ENCODE assay signal across 22 mouse cellular contexts in the genomic region with DNA sequence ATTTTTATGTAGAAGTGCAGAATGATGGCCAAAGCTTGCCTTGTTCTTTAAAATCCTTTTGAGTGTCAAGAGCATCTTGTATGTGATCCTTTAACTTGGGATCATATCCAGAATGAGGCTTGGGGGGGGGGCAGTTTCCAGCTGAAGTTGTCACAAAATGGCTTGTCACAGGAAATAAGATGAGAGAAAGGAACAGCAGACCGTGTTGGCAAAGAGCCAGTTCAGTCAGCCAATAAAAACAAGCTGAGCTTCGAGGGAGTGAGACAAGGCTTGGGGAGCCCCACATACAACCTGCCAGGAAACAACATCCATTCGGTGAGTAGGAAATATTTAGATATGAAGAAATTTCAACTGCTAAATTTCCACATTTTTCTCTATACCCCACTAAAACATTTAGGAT. TPM values are rescaled to one million over a fixed set of nuclear protein-coding genes. Genes with fewer than 3 reads are reported as not detected.
DNase-seq lines count a peak whose midpoint lies in the region; ATAC-seq and TF ChIP-seq lines count a peak whose summit lies in the region.
"Had no signal": no experiment of that assay in that cellular context is flagged by ENCODE, and none has a peak within 500 bp of the region (broad histone marks: within the 10 kb centered on the region; RNA-seq: fewer than 3 reads in every experiment).

No protein-coding gene starts in this region.

- no peak overlapping the region for H3K4me3 ChIP-seq in kidney, embryonic 16.5 days (ENCODE audit: low read length)
- no peak overlapping the region for H3K4me3 ChIP-seq in MEL (ENCODE audit: control insufficient read depth in 1 of 2, insufficient read depth in 1 of 2, low read depth in 2 of 2, low read length in 2 of 2)
- H3K4me3 ChIP-seq in forebrain, embryonic 16.5 days (replicated peaks; ENCODE audit: low read length): no peak overlapping the region
- H3K4me3 ChIP-seq: neural tube, embryonic 12.5 days had no signal

- no peaks in the 10 kb centered on the region for H3K9me3 ChIP-seq in kidney, embryonic 16.5 days (ENCODE audit: low read length)
- no peaks in the 10 kb centered on the region for H3K9me3 ChIP-seq in MEL (replicated peaks; ENCODE audit: insufficient read depth, low read length)
- H3K9me3 ChIP-seq in forebrain, embryonic 16.5 days (ENCODE audit: control insufficient read depth, low read length): no peaks in the 10 kb centered on the region
- H3K9me3 ChIP-seq: G1E; neural tube, embryonic 12.5 days had no signal

- H3K79me2 ChIP-seq in MEL (ENCODE audit: control insufficient read depth, insufficient read depth, low read length, poor library complexity): no peaks in the 10 kb centered on the region

- H3K9ac ChIP-seq in kidney, embryonic 16.5 days (replicated peaks; ENCODE audit: low read length): no peak overlapping the region
- H3K9ac ChIP-seq in MEL (ENCODE audit: control insufficient read depth, low read depth, low read length, poor library complexity, severe bottlenecking): no peak overlapping the region
- no peak overlapping the region for H3K9ac ChIP-seq in forebrain, embryonic 16.5 days (replicated peaks; ENCODE audit: low read depth, low read length)
- H3K9ac ChIP-seq: neural tube, embryonic 12.5 days had no signal

- peak; percentile 51 for DNase-seq in heart, adult 11 months
- no peak for DNase-seq in heart, adult 8-10 months (ENCODE audit: low spot score)
- peak; percentile 25 for DNase-seq in kidney, postnatal 14 days
- peak; percentile 2 for DNase-seq in MEL (ENCODE audit: low read depth, low spot score)
- DNase-seq in ovary, postnatal 36 days (ENCODE audit: low spot score): no peak
- DNase-seq: adrenal gland, adult 8-10 months; cerebellum, adult 2 months; kidney, adult 18-20 months; liver; lung, adult 2 months; thymus, adult 18-20 months had no signal

- no peak for TF ChIP-seq CTCF in MEL (IDR thresholded peaks at IDR 0.05 in 2 of 3, conservative IDR thresholded peaks at IDR 0.05 in 1 of 3; ENCODE audit: control insufficient read depth in 1 of 3, insufficient read depth in 1 of 3, low read depth in 2 of 3, low read length in 3 of 3, poor library complexity in 1 of 3, severe bottlenecking in 1 of 3)

- TF ChIP-seq RAD21 in MEL (IDR thresholded peaks at IDR 0.05; ENCODE audit: low read depth, low read length): no peak

- H3K36me3 ChIP-seq in kidney, embryonic 16.5 days (ENCODE audit: insufficient read depth, low read length): no peaks in the 10 kb centered on the region
- H3K36me3 ChIP-seq in MEL (ENCODE audit: control insufficient read depth in 1 of 2, insufficient read depth in 2 of 2, low read length in 2 of 2): no peaks in the 10 kb centered on the region
- H3K36me3 ChIP-seq in forebrain, embryonic 16.5 days (ENCODE audit: control insufficient read depth, insufficient read depth): no peaks in the 10 kb centered on the region
- H3K36me3 ChIP-seq: G1E; neural tube, embryonic 12.5 days had no signal

- TF ChIP-seq POLR2A in MEL (IDR thresholded peaks at IDR 0.05; ENCODE audit: control insufficient read depth in 1 of 2, insufficient read depth in 1 of 2, low read depth in 1 of 2, low read length in 2 of 2, poor library complexity in 1 of 2): no peak

- WGBS in kidney, embryonic 16.5 days: 22% methylated on average over 3 of the region's 3 CpGs
- 37% methylated on average over 3 of the region's 3 CpGs for WGBS in forebrain, embryonic 16.5 days

- no peaks in the 10 kb centered on the region for H3K27me3 ChIP-seq in kidney, embryonic 16.5 days (ENCODE audit: insufficient read depth, low read length)
- H3K27me3 ChIP-seq in MEL (ENCODE audit: control insufficient read depth in 1 of 2, insufficient read depth in 2 of 2, low read length in 2 of 2): peaks cover 3 to 5% of the 10 kb centered on the region in 2 experiments; a peak in 3 of 4 replicates
- no peaks in the 10 kb centered on the region for H3K27me3 ChIP-seq in forebrain, embryonic 16.5 days (replicated peaks; ENCODE audit: control insufficient read depth, insufficient read depth, low read length)
- H3K27me3 ChIP-seq: neural tube, embryonic 12.5 days had no signal

- no peak overlapping the region for H3K4me2 ChIP-seq in kidney, embryonic 16.5 days (replicated peaks; ENCODE audit: low read depth, low read length)
- no peak overlapping the region for H3K4me2 ChIP-seq in forebrain, embryonic 16.5 days (ENCODE audit: low read length)
- H3K4me2 ChIP-seq: neural tube, embryonic 12.5 days had no signal

- H3K4me1 ChIP-seq in kidney, embryonic 16.5 days (ENCODE audit: insufficient read depth, low read length): peaks cover 16% of the 10 kb centered on the region
- H3K4me1 ChIP-seq in MEL (ENCODE audit: control insufficient read depth in 1 of 2, insufficient read depth in 2 of 2, low read length in 2 of 2): no peaks in the 10 kb centered on the region
- no peaks in the 10 kb centered on the region for H3K4me1 ChIP-seq in forebrain, embryonic 16.5 days (replicated peaks; ENCODE audit: control insufficient read depth, insufficient read depth, low read length)
- H3K4me1 ChIP-seq: neural tube, embryonic 12.5 days had no signal

- no peak for ATAC-seq in kidney, embryonic 16.5 days (ENCODE audit: low FRiP score, low TSS enrichment)
- ATAC-seq in forebrain, embryonic 16.5 days: peak; percentile 57; the same call in 1 of the 2 replicates
- ATAC-seq: hindbrain, embryonic 16.5 days had no signal

- no peak overlapping the region for H3K27ac ChIP-seq in kidney, embryonic 16.5 days (ENCODE audit: low read length)
- H3K27ac ChIP-seq in MEL (ENCODE audit: control insufficient read depth, low read depth, low read length): no peak overlapping the region
- no peak overlapping the region for H3K27ac ChIP-seq in forebrain, embryonic 16.5 days (ENCODE audit: low read length)
- H3K27ac ChIP-seq: neural tube, embryonic 12.5 days had no signal

- no peak for TF ChIP-seq EP300 in MEL (IDR thresholded peaks at IDR 0.05; ENCODE audit: low read depth in 1 of 2, low read length in 2 of 2)

TF ChIP-seq in MEL, 35 proteins besides CTCF, POLR2A, EP300 and RAD21:
- TF ChIP-seq HCFC1 (IDR thresholded peaks at IDR 0.05; ENCODE audit: low read depth, low read length) (no peak), POLR2AphosphoS5 (IDR thresholded peaks at IDR 0.05; ENCODE audit: borderline replicate concordance, low read depth, low read length) (no peak), ELF1 (IDR thresholded peaks at IDR 0.05; ENCODE audit: low read depth, low read length) (no peak), KAT2A (conservative IDR thresholded peaks at IDR 0.05; ENCODE audit: low read depth, low read length) (no peak)

RNA-seq across cellular contexts. Expression of gene Taar4, which starts 3.1 kb away (rescaled TPM):
- not detected for total RNA-seq in heart, adult 8-10 months (2022)
- not detected in 2 replicates for polyA plus RNA-seq in kidney, embryonic 16.5 days (2015; fragmentation: Nextera tagmentation; extraction: Ambion mirVana)
- not detected in 2 replicates for total RNA-seq in MEL (2012; rRNA removed)
- not detected for polyA plus RNA-seq in MEL (2012; ENCODE audit: insufficient read depth in 1 of 2, insufficient read length in 2 of 2, low read depth in 1 of 2, low replicate concordance in 2 of 2, missing spikeins in 1 of 2)
- polyA plus RNA-seq in forebrain, embryonic 16.5 days (2015; fragmentation: Nextera tagmentation; extraction: Ambion mirVana): not detected in 2 replicates
- total RNA-seq: adrenal gland, adult 8-10 months; G1E; gastrocnemius, adult 18-20 months; granulocyte monocyte progenitor cell, adult 5-6 weeks; layer of hippocampus, adult 8-10 months; left cerebral cortex, adult 8-10 months; megakaryocyte progenitor cell, adult 5-6 weeks had no signal
- polyA plus RNA-seq: cerebellum, adult 2 months; embryonic facial prominence, embryonic 11.5 days; G1E; hindbrain, embryonic 16.5 days; lung, adult 2 months; neural tube, embryonic 12.5 days had no signal

RNA-seq across cellular contexts. Expression of gene Taar5, which starts 7.1 kb away (rescaled TPM):
- total RNA-seq in heart, adult 8-10 months (2022): not detected
- polyA plus RNA-seq in kidney, embryonic 16.5 days (2015; fragmentation: Nextera tagmentation; extraction: Ambion mirVana): 0.26 TPM in 1 of 2 replicates, not detected in the other
- total RNA-seq in MEL (2012; rRNA removed): not detected in 2 replicates
- polyA plus RNA-seq in MEL (2012; ENCODE audit: insufficient read depth in 1 of 2, insufficient read length in 2 of 2, low read depth in 1 of 2, low replicate concordance in 2 of 2, missing spikeins in 1 of 2): not detected
- polyA plus RNA-seq in forebrain, embryonic 16.5 days (2015; fragmentation: Nextera tagmentation; extraction: Ambion mirVana): not detected in 2 replicates
- total RNA-seq: adrenal gland, adult 8-10 months; gastrocnemius, adult 18-20 months; granulocyte monocyte progenitor cell, adult 5-6 weeks; layer of hippocampus, adult 8-10 months; left cerebral cortex, adult 8-10 months; megakaryocyte progenitor cell, adult 5-6 weeks had no signal
- polyA plus RNA-seq: cerebellum, adult 2 months; embryonic facial prominence, embryonic 11.5 days; G1E; lung, adult 2 months; neural tube, embryonic 12.5 days had no signal

RNA-seq across cellular contexts. Expression of gene Taar3, which starts 14.1 kb away (rescaled TPM):
- total RNA-seq in heart, adult 8-10 months (2022): not detected
- polyA plus RNA-seq in kidney, embryonic 16.5 days (2015; fragmentation: Nextera tagmentation; extraction: Ambion mirVana): not detected in 2 replicates
- not detected in 2 replicates for total RNA-seq in MEL (2012; rRNA removed)
- not detected for polyA plus RNA-seq in MEL (2012; ENCODE audit: insufficient read depth in 1 of 2, insufficient read length in 2 of 2, low read depth in 1 of 2, low replicate concordance in 2 of 2, missing spikeins in 1 of 2)
- not detected in 2 replicates for polyA plus RNA-seq in forebrain, embryonic 16.5 days (2015; fragmentation: Nextera tagmentation; extraction: Ambion mirVana)
- total RNA-seq: adrenal gland, adult 8-10 months; gastrocnemius, adult 18-20 months; granulocyte monocyte progenitor cell, adult 5-6 weeks; layer of hippocampus, adult 8-10 months; left cerebral cortex, adult 8-10 months; megakaryocyte progenitor cell, adult 5-6 weeks had no signal
- polyA plus RNA-seq: cerebellum, adult 2 months; embryonic facial prominence, embryonic 11.5 days; G1E; hindbrain, embryonic 16.5 days; lung, adult 2 months; neural tube, embryonic 12.5 days had no signal

RNA-seq across cellular contexts. Expression of gene Taar6, which starts 22.0 kb away (rescaled TPM):
- not detected for total RNA-seq in heart, adult 8-10 months (2022)
- polyA plus RNA-seq in kidney, embryonic 16.5 days (2015; fragmentation: Nextera tagmentation; extraction: Ambion mirVana): not detected in 2 replicates
- not detected in 2 replicates for total RNA-seq in MEL (2012; rRNA removed)
- not detected for polyA plus RNA-seq in MEL (2012; ENCODE audit: insufficient read depth in 1 of 2, insufficient read length in 2 of 2, low read depth in 1 of 2, low replicate concordance in 2 of 2, missing spikeins in 1 of 2)
- polyA plus RNA-seq in forebrain, embryonic 16.5 days (2015; fragmentation: Nextera tagmentation; extraction: Ambion mirVana): not detected in 2 replicates
- total RNA-seq: adrenal gland, adult 8-10 months; G1E; gastrocnemius, adult 18-20 months; granulocyte monocyte progenitor cell, adult 5-6 weeks; layer of hippocampus, adult 8-10 months; left cerebral cortex, adult 8-10 months; megakaryocyte progenitor cell, adult 5-6 weeks had no signal
- polyA plus RNA-seq: cerebellum, adult 2 months; embryonic facial prominence, embryonic 11.5 days; G1E; hindbrain, embryonic 16.5 days; lung, adult 2 months; neural tube, embryonic 12.5 days had no signal

RNA-seq across cellular contexts. Expression of gene Taar2, which starts 25.1 kb away (rescaled TPM):
- not detected for total RNA-seq in heart, adult 8-10 months (2022)
- polyA plus RNA-seq in kidney, embryonic 16.5 days (2015; fragmentation: Nextera tagmentation; extraction: Ambion mirVana): not detected in 2 replicates
- not detected in 2 replicates for total RNA-seq in MEL (2012; rRNA removed)
- polyA plus RNA-seq in MEL (2012; ENCODE audit: insufficient read depth in 1 of 2, insufficient read length in 2 of 2, low read depth in 1 of 2, low replicate concordance in 2 of 2, missing spikeins in 1 of 2): not detected
- polyA plus RNA-seq in forebrain, embryonic 16.5 days (2015; fragmentation: Nextera tagmentation; extraction: Ambion mirVana): not detected in 2 replicates
- total RNA-seq: adrenal gland, adult 8-10 months; G1E; gastrocnemius, adult 18-20 months; granulocyte monocyte progenitor cell, adult 5-6 weeks; layer of hippocampus, adult 8-10 months; left cerebral cortex, adult 8-10 months; megakaryocyte progenitor cell, adult 5-6 weeks had no signal
- polyA plus RNA-seq: cerebellum, adult 2 months; embryonic facial prominence, embryonic 11.5 days; G1E; hindbrain, embryonic 16.5 days; neural tube, embryonic 12.5 days had no signal

Comparison
In these comparisons a context has a peak if more than half of its experiments do, and no peak if none do; other contexts are left out.
1. DNase-seq: peak in heart, adult 11 months (single experiment), kidney, postnatal 14 days (single experiment) and MEL (single experiment); none in heart, adult 8-10 months (single experiment) and ovary, postnatal 36 days (single experiment).